Mouse (Mus musculus) left cerebral cortex, postnatal 4 days (tissue): ENCODE measurements around the gene Rabl6. TPM values are rescaled to one million over a fixed set of nuclear protein-coding genes. Genes with fewer than 3 reads are reported as not detected.

Experiments
- DNase-seq: peaks from one replicate; pipeline ENCODE4 v3.0.0-alpha.2; 2022
- intact Hi-C: fragments of 180-260 bp; cut with DNase I; formaldehyde crosslinking; loops from one replicate; pipeline ENCODE4 v1.15.1; 2025
- total RNA-seq, 2 experiments: library from RNA; stranded (reverse); gene quantifications; 2 replicates each; pipeline ENCODE4 v1.2.3; 2021

The Rabl6 gene
- 10 to 100 TPM; 85.9 to 87.1 TPM for total RNA-seq

DNA sequence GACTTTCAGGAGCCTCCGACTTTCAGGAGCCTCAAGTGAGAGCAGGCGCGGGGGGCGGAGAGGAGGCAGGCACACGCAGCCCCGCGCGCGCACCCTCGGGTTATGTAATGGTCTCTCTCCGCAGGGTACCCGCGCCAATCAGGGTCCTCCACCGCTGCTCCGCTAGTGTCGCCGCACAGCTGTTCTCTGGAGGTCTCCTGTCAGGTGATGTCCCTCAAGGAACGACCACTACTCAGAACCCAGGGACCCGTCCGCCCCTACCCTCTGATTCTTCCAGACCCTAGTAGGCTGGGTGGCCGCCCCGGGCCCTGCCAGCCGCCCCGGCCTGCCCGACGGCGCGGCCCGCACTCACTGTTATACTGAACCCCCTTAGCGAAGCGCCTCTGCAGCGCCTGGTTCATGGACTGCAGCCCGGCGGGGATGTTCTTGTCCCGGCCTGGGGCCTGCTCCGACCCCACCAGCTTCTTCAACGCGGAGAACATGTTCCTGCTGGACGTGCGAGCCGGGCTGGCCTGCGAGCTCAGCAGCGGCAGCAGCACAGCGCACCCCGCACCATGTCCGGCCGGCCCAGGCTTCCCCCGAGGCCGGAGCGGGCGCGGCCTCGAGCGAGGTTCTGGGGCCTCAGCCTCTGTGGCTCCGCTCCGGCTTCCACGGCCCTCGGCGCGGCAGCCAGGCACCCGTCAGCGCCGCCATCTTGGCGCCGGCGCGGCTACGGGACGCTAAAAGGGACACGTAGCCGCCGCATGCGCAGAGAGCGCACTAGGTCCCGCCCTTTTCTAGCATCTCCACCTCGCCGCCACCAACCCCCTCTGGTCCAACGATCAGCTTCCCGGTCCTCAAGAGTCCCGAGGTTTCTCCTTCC lies at the start of gene Rabl6:
Gene Rabl6, minus strand, starts transcription at position 761 of the 862 bp plus-strand sequence.
- DNase-seq, result peak; percentile 90
- intact Hi-C loops, result no loop called here

DNA sequence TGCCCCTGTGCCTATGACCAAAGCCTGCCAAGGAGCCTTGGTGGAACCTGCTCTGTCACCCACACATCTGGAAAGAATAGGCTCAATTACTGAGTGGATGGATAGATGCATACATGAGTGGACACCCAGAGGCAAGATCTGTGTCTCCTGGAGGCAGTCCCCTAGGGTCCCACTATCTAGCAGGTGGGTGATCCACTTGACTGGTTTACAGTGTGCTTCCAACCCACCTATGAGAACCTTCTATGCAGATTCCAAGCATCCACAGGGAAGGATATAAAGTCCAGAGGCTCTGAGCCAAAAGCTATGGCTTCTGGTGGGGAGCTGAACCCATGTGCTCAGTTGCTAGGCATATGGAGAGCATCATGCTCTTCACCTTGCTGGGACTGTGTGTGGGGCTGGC lies 49.3 kb upstream of the Rabl6 start, which contains the start of gene Lcn5:
Gene Lcn5, plus strand, starts transcription at position 301 of the 400 bp plus-strand sequence.
- intact Hi-C loops, result no loop called here
- DNase-seq, result no peak

DNA sequence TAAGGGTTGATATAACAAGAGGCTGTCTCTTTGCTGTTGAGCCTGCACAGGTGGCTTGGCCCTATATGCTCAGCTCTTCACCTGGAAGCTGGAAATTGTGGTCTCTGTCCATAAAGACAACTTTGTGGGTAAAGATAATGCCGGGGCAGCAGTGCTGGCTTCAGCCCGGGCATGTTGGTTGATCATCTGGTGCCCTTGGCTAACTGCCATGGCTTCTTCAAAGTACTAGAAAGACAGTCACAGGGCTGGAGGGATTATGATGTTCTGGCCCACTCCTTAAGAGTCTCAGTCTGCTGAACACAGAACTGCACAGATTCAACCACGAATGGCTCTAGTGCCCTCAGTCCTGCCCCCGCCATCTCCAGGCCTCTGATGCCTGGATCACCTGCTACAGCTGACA lies 48.9 kb upstream of the Rabl6 start:
- DNase-seq, result peak; percentile 63
- intact Hi-C loops, result no loop called here

DNA sequence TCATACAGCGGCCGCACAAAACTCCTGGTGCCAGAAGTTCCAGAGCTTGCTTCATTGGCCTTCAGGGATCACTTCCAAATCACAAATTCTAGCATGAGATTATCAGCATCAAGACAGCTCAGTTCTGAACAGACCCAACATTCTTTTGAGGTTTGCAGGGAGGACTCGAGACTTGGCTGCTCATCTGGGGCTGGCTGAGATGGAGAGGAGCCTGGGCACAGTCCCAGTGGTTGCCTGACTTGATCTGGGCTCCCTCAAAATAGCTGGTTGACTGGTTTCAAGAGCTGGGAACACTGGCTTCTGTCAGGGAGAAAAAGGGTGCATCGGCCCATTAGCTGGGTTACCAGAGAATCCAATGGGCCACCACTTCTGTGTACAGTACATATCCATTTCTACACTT lies 48.4 kb upstream of the Rabl6 start:
- DNase-seq, result peak; percentile 32
- intact Hi-C loops, result no loop called here

DNA sequence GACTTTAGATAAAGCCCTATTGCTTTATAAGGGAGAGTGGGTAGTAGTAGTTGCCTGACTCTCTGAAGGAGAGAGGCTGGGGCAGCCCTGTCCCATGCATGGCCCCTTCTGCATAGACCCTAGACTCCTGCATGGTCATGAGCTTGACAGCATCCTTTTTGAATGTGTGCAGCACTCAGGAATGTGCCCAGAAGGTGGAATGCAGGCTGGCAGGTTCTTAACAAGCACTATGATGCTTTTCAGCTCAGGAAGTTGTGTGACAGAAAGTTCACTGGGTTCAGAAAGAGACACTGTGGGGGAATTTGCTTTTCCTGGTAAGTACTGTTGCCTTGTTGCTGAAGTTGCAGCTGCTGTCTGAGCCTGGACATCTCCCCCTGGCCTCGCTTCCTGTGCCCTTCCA lies 46.2 kb upstream of the Rabl6 start:
- intact Hi-C loops, result no loop called here
- no peak for DNase-seq

DNA sequence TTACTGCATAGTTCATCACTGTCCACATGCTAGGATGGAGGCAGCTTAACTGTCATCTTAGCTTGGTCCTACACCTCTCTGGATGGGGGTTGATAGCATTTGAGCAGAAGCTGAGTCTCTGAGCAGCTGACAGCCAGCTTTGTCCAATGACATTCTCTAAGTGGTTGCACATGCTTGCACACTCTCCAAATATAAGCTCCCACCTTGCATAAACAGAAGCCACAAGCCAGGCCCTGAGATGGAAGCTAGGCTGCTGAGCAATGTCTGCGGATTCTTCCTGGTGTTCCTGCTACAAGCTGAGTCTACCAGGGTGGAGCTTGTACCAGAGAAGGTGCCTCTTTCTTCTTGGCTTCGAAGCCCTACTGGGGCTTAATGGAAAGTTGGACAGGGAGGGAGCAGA lies 44.6 kb upstream of the Rabl6 start, which contains the start of gene Lcn8:
Gene Lcn8, plus strand, starts transcription at position 219 of the 400 bp plus-strand sequence.
- intact Hi-C loops, result no loop called here
- no peak for DNase-seq

DNA sequence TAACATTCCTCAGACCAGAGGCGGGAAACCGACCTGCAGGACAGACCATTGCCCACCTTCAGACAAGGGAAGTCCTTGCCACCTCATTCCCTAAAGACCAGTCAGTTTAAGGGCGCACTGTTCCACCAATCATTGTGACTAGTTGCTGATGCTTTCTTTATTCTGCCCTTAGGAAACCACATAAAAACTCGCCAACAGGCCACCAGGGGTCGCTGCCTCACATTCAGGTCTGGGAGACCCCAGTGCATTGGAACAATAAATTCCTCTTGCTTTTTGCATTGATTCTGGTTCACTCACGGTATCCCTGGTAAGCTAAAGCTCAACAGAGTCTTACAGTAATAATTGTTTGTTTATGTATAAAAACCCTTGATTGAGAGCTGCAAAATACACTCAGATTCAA lies 31.6 kb upstream of the Rabl6 start:
- intact Hi-C loops, result no loop called here
- peak; percentile 68 for DNase-seq

DNA sequence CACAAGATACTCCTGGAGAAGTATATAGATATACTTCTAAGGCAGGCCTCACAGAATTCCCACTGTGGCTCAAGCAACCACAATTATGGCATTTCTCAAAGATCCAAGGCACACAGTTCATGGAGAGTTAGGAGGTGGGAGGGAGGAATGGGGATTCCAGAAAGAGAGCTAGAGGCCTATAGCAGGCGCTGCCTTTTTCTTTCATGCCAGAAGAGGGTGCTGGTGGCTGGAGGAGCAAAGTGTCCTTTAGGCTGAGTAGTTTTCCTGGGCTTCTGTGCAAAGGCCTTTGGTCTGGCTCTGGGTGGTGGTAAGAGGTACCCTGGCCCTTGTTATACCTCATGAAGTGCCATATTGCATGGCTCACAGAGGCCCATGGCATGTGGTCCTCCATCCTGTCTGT lies 25.7 kb upstream of the Rabl6 start:
- intact Hi-C loops, result no loop called here
- DNase-seq, result no peak

DNA sequence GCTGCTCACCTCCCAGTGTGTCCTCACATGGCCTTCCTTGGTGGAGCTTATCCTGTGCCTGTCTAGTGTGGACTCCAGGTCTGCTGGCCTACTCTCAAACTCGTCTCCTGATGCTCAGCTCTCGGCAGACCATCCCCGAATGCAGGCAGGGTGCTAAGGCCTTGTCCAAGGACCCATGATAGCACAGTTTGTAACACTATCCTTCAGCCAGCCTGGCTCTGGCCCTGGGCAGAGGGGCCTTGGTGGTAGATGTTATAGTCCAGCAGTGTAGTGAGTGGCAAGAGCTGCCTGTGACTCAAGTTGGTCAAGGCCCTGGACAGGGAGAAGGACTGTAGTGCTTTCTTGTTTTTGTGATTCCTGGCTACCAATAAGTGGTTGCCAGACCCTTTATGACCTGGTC lies 25.3 kb upstream of the Rabl6 start:
- DNase-seq, result no peak
- intact Hi-C loops, result no loop called here

DNA sequence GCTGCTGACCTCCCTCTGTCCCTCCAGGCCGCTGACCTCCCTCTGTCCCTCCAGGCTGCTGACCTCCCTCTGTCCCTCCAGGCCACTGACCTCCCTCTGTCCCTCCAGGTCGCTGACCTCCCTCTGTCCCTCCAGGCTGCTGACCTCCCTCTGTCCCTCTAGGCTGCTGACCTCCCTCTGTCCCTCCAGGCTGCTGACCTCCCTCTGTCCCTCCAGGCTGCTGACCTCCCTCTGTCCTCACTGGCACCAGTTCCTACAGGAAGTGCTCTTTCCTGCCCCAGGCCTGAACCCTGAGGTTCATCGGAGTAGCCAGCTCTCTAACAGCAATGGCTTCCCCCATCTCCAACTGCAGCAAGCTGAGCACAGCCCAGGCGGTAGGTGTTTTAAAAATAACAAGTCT lies 20.4 kb upstream of the Rabl6 start:
- DNase-seq, result no peak
- intact Hi-C loops, result no loop called here

DNA sequence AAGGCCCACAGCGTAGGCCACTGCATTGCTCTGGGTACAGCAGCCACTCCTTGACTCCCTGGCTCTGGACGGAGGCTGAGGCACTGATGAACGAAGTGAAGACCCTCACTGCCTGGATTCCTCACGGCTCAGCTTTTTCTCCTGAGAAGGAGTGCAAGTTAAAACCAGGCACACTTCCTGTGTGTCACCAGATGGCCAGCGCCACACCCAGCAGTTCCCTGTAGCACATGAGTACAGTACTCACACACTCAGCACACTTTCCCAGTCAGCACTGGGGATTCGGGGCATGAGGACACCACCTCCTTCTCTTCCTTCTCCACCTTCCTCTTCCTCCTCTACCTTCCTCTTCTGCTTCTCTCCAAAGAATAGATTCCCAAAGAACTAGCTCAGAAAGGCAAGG lies 19.5 kb upstream of the Rabl6 start, which contains the start of gene Fcna:
Gene Fcna, minus strand, starts transcription at position 220 of the 400 bp plus-strand sequence.
- DNase-seq, result no peak
- intact Hi-C loops, result no loop called here

DNA sequence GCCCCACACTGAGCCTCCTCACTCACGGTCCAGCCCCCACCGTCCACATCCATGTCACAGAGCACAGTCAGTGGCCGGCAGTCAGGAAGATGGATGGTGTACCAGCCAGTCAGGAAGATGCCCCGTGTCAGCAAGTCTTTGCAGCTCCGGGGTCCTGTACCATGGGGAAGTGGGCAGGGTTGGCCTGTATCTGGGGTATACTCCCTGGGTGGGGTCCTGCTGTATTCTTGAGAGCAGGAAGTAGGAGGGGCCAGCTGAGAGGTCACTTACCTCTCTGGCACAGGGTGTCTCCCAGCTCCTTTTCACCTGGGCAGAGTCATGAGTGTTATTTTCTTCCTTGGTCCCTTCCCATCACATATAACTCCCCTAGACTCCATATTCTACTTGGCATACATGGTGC lies 17.7 kb upstream of the Rabl6 start:
- intact Hi-C loops, result no loop called here
- no peak for DNase-seq

DNA sequence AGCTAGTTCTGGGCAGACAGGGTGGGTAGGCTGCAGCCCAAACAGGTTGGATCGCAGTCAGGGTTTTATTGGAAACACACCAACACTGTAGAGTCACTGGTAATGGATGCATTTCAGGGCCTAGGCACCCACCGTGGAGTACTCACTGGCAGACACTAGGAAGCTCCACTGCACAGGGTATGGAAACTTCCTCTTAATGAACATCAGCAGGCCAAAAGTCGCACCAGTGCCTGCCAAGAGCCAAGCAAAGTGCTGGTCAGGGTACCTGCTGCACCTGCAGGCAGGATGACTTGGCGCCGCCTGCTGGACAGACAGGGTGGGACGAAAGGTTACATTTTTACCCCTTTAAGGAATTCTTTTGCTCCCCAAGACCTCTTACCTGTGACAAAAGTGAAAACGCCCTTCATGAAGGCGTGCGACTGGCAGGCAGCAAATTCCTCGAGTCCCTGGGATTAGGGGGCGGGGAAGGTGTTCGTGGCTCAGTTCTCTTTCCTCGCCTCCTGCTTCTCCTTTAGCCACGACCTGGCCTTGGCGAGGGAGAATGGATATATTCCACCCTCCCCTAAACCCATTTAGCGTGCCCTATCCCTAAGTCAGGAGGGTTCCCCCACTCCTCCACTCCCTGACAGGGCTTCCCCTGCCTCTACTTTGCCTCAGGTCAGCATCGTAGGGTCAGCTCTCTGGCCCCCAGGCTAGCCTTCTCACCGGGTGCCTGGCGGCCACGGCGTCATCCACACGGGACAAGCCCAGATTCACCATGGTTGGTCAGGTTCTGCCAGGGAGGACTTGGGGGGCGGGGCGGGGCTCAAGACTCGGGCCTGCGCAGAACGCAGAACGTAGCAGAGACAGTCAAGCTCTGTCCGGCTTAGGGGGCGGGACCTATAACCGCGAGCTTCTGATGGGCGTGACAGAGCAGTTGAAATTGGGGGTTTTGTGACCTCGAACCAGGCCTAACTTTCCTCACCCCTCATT lies 13.2 kb upstream of the Rabl6 start, which contains the start of gene Tmem141:
Gene Tmem141, minus strand, starts transcription at position 777 of the 972 bp plus-strand sequence.
- intact Hi-C loops, result no loop called here
- DNase-seq, result peak; percentile 87

DNA sequence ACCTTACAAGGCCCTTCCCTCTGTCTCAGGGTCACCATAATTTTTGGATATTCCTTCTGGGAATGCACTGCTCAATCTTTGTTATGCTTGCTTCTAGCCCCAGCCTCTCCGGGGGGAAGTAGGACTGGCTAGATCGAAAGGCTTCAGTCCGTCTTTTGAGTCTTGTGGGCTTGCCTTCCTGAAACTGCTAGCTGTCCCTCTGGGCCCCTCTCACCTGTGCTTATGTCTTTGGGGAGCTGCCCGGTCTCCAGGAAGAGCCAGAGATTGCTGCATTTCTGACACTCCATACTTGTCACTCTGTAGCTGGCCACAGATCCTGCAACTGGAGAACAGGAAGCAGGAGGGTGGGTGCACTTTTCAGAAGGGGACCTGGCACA lies 12.5 kb upstream of the Rabl6 start:
- no peak for DNase-seq
- intact Hi-C loops, result no loop called here

DNA sequence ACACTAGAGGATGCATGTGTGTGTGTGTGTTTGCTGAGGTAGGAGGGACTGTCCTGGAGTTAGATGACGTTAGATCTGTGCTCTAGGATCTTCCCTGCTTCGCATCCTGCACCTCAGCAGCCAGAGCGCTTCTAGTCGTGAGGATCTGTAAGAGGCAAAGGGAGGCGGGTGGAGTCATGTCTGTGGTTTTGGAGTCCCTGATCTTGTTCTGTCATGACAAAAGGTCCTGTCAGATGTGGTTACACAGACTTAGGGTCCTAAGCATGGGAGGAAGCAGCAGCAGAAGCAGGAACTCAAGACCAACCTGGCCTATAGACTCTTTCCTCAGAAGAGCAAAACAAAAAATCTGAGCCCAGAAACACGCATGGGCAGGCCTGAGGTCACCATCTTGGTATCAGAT lies 12.1 kb upstream of the Rabl6 start:
- intact Hi-C loops, result no loop called here
- DNase-seq, result no peak

DNA sequence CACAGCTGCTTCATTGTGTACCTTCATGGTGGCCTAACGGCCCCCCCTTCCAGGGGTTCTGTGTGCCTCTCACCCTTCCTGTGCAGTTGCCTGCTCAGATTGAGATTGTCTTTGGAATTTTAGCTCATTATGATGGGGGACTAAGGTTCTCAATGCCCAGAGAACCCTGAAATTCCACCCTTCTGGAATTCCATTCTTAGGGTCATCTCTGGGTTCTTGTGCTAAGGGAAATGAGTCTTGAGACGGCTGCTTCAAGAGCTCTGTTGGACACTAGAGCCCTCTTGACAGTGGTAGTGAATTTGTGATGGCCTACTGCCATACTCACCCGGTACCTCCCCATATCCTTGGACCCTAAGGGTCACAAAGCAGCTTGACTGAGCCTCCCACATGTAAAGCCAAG lies 9.3 kb upstream of the Rabl6 start, which contains the start of gene Ccdc183:
Gene Ccdc183, minus strand, starts transcription at position 101 of the 400 bp plus-strand sequence.
- no peak for DNase-seq
- intact Hi-C loops, result no loop called here

DNA sequence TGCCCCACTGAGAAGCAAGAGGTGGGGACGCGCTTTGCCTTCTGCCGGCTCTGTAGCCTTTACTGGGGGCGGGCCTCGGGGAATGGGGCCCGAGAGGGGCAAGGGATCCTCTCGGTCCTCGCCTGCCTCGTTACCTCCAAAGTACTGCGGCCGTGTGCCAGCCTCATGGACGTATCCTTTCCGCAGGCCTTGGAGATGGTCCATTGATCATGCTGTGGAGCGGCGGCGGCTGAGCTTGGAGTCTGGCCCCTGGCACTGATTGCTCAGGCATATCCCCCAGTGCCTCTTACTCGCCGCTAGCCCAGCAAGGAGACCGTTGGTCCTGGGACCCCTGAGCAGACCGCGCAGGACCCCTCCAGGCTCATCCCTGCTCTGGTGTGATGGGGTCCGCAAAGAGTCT lies 8.1 kb upstream of the Rabl6 start:
- peak; percentile 29 for DNase-seq
- intact Hi-C loops, result no loop called here

DNA sequence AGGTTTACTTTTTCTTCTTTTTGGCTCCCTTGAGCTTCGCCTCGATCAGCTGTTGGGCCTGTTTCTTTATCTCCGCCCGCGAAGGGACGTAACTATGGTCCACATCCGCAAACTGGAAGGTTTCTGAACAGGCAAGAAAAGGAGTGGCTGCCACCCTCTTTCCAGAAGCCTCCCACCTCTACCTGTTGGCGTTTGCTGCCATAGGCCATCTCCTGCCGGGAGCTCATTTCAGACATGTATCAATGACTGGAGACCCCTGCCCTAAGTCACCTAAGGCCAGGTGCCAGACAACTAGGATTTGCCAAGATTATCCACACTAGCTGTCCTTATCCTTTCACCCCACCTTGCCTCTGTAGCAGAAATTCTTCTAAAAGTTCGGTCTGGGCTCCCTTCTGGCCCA lies 350 bp upstream of the Rabl6 start:
- intact Hi-C loops, result no loop called here
- DNase-seq, result no peak

DNA sequence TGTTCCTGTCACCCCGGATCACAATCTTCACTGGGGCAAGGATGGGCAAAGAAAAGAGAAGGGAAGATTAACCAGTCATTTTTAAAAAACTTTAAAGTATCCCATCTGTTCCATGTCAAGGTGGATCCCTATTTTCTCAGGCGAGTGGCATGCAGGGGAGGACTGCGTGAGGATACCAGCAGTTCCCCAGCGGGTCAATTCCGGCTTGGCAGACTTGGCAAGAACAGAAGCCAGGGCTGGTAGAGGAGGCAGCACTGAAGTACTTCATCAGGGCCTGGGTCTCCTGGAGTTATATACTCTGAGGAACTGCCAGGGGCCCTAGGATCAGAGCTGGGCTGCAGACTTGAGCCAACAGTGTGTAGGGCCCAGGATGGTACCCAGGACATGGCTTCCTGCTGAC lies 5.8 kb downstream of the Rabl6 start:
- intact Hi-C loops, result no loop called here
- DNase-seq, result no peak

DNA sequence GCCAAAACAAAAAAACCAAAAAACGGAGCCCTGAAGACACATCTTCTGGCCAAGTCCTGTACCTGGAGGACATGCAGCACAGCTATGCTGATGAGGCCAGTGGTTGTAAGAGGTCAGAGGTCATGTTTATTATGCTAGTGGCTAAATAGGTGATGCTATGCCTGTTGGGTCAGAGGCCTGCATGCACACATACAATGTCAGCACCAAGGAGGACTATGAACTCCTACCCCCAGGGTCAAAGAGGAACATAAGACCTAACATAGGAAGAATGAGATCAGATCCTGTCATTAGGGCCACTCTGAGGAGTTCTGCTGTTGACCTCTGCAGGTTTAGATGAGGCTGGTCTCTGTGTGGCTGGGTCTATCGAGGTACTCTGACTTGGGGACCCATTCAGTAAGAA lies 8.3 kb downstream of the Rabl6 start:
- intact Hi-C loops, result no loop called here
- no peak for DNase-seq

DNA sequence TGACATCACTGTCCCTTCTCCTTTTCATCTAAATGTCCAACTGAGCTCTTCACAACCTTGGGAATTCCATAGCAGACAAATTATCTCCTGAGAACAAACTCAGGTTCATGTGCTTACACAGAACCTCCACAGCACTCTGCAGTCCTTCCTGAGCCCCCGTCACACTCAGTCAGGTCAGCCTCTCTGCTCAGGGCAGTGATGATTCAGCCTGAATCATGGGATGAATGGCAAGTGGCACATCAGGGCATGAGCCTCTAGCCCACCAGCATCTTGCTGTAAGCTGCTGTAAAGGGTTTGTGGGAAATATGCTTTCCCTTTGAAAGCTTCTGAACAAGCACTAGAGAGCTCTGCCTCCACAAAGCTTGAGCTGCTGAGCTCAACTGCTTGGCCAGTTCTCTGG lies 9.6 kb downstream of the Rabl6 start:
- intact Hi-C loops, result no loop called here
- DNase-seq, result no peak
